Mouse (Mus musculus): Measurements from ENCODE around the gene Olfr573-ps1. TPM values are rescaled to one million over a fixed set of nuclear protein-coding genes. Genes with fewer than 3 reads are reported as not detected.

The Olfr573-ps1 gene
- not detected in 2 replicates for polyA plus RNA-seq (2015; fragmentation: Nextera tagmentation; extraction: Ambion mirVana)

- Histone ChIP-seq H3K4me1 (replicated peaks) (no peaks in the 10 kb centered on the region), H3K27ac (no peak within 1 kb of the TSS), H3K4me3 (replicated peaks) (no peak within 1 kb of the TSS), H3K9me3 (no peaks in the 10 kb centered on the region), H3K36me3 (no peaks in the 10 kb centered on the region), H3K9ac (no peak within 1 kb of the TSS), H3K27me3 (replicated peaks) (no peaks in the 10 kb centered on the region), H3K4me2 (replicated peaks) (no peak within 1 kb of the TSS)
- WGBS = 83% methylated on average over 2 of the region's 2 CpGs
- ATAC-seq = no peak
Observed at GRCm38 (mm10) chr7:102942475-102942874, at the start of gene Olfr573-ps1. Gene Olfr573-ps1, minus strand, starts transcription at chr7:102942575.

GRCm38 (mm10) chr7:102989224-102989623 lies 46.8 kb upstream of the Olfr573-ps1 start, which contains the start of gene Olfr578:
Gene Olfr578, minus strand, starts transcription at chr7:102989324.
- Histone ChIP-seq H3K9me3 (no peaks in the 10 kb centered on the region), H3K9ac (no peak within 1 kb of the TSS), H3K4me2 (replicated peaks) (no peak within 1 kb of the TSS), H3K4me1 (replicated peaks) (no peaks in the 10 kb centered on the region), H3K36me3 (no peaks in the 10 kb centered on the region), H3K4me3 (replicated peaks) (no peak within 1 kb of the TSS), H3K27me3 (replicated peaks) (no peaks in the 10 kb centered on the region), H3K27ac (no peak within 1 kb of the TSS)
- ATAC-seq = no peak
- 60% methylated on average over 3 of the region's 3 CpGs for WGBS

GRCm38 (mm10) chr7:102975843-102976242 lies 33.5 kb upstream of the Olfr573-ps1 start, which contains the start of gene Olfr577:
Gene Olfr577, minus strand, starts transcription at chr7:102975943.
- H3K9me3 ChIP-seq = no peaks in the 10 kb centered on the region
- no peaks in the 10 kb centered on the region for H3K4me1 ChIP-seq (replicated peaks)
- no peak within 1 kb of the TSS for H3K27ac ChIP-seq
- H3K4me2 ChIP-seq (replicated peaks) = no peak within 1 kb of the TSS
- no peak for ATAC-seq
- no peak within 1 kb of the TSS for H3K4me3 ChIP-seq (replicated peaks)
- 75% methylated on average over 2 of the region's 2 CpGs for WGBS
- no peaks in the 10 kb centered on the region for H3K36me3 ChIP-seq
- no peaks in the 10 kb centered on the region for H3K27me3 ChIP-seq (replicated peaks)
- no peak within 1 kb of the TSS for H3K9ac ChIP-seq

- 47% methylated on average over 1 of the region's 1 CpGs for WGBS
- ATAC-seq = no peak
- H3K27me3 ChIP-seq (replicated peaks) = no peaks in the 10 kb centered on the region
Observed at GRCm38 (mm10) chr7:102974399-102974798, 32.0 kb upstream of the Olfr573-ps1 start.

GRCm38 (mm10) chr7:102962360-102962759 lies 20.0 kb upstream of the Olfr573-ps1 start, which contains the start of gene Olfr576:
Gene Olfr576, plus strand, starts transcription at chr7:102962660.
- Histone ChIP-seq H3K4me3 (replicated peaks) (no peak within 1 kb of the TSS), H3K4me1 (replicated peaks) (no peaks in the 10 kb centered on the region), H3K9me3 (no peaks in the 10 kb centered on the region), H3K36me3 (no peaks in the 10 kb centered on the region), H3K27ac (no peak within 1 kb of the TSS), H3K4me2 (replicated peaks) (no peak within 1 kb of the TSS), H3K27me3 (replicated peaks) (no peaks in the 10 kb centered on the region), H3K9ac (no peak within 1 kb of the TSS)
- 21% methylated on average over 2 of the region's 2 CpGs for WGBS
- no peak for ATAC-seq

More at GRCm38 (mm10) chr7:102974399-102974798, 32.0 kb upstream of the Olfr573-ps1 start:
- H3K27ac ChIP-seq = no peak overlapping the region
- H3K36me3 ChIP-seq = no peaks in the 10 kb centered on the region
- no peaks in the 10 kb centered on the region for H3K9me3 ChIP-seq
- H3K4me1 ChIP-seq (replicated peaks) = no peaks in the 10 kb centered on the region
- no peak overlapping the region for H3K4me3 ChIP-seq (replicated peaks)
- no peak overlapping the region for H3K4me2 ChIP-seq (replicated peaks)
- H3K9ac ChIP-seq = no peak overlapping the region

GRCm38 (mm10) chr7:102958593-102958992 lies 16.2 kb upstream of the Olfr573-ps1 start, which contains the start of gene Olfr575:
Gene Olfr575, minus strand, starts transcription at chr7:102958775.
- Histone ChIP-seq H3K36me3 (no peaks in the 10 kb centered on the region), H3K9me3 (no peaks in the 10 kb centered on the region), H3K27me3 (replicated peaks) (no peaks in the 10 kb centered on the region), H3K4me2 (replicated peaks) (no peak within 1 kb of the TSS), H3K4me3 (replicated peaks) (no peak within 1 kb of the TSS), H3K9ac (no peak within 1 kb of the TSS), H3K4me1 (replicated peaks) (no peaks in the 10 kb centered on the region), H3K27ac (no peak within 1 kb of the TSS)
- ATAC-seq = no peak
- WGBS = 46% methylated on average over 1 of the region's 1 CpGs

- Histone ChIP-seq H3K27me3 (replicated peaks) (no peaks in the 10 kb centered on the region), H3K4me1 (replicated peaks) (no peaks in the 10 kb centered on the region), H3K9me3 (no peaks in the 10 kb centered on the region), H3K27ac (no peak overlapping the region), H3K9ac (no peak overlapping the region), H3K4me2 (replicated peaks) (no peak overlapping the region), H3K4me3 (replicated peaks) (no peak overlapping the region), H3K36me3 (no peaks in the 10 kb centered on the region)
- 61% methylated on average over 3 of the region's 3 CpGs for WGBS
- ATAC-seq = no peak
Observed at GRCm38 (mm10) chr7:102958137-102958536, 15.8 kb upstream of the Olfr573-ps1 start.

- no peak for ATAC-seq
- Histone ChIP-seq H3K9me3 (no peaks in the 10 kb centered on the region), H3K9ac (no peak overlapping the region), H3K27me3 (replicated peaks) (no peaks in the 10 kb centered on the region), H3K27ac (no peak overlapping the region), H3K36me3 (no peaks in the 10 kb centered on the region), H3K4me3 (replicated peaks) (no peak overlapping the region), H3K4me2 (replicated peaks) (no peak overlapping the region), H3K4me1 (replicated peaks) (no peaks in the 10 kb centered on the region)
- WGBS = 56% methylated on average over 1 of the region's 1 CpGs
Observed at GRCm38 (mm10) chr7:102950732-102951131, 8.4 kb upstream of the Olfr573-ps1 start.

GRCm38 (mm10) chr7:102948167-102948566 lies 5.8 kb upstream of the Olfr573-ps1 start, which contains the start of gene Olfr574:
Gene Olfr574, plus strand, starts transcription at chr7:102948467.
- H3K9me3 ChIP-seq = no peaks in the 10 kb centered on the region
- no peak for ATAC-seq
- no peak within 1 kb of the TSS for H3K9ac ChIP-seq
- no peak within 1 kb of the TSS for H3K4me3 ChIP-seq (replicated peaks)
- no peaks in the 10 kb centered on the region for H3K36me3 ChIP-seq
- no peaks in the 10 kb centered on the region for H3K27me3 ChIP-seq (replicated peaks)
- 82% methylated on average over 1 of the region's 1 CpGs for WGBS
- no peak within 1 kb of the TSS for H3K4me2 ChIP-seq (replicated peaks)
- H3K27ac ChIP-seq = no peak within 1 kb of the TSS
- no peaks in the 10 kb centered on the region for H3K4me1 ChIP-seq (replicated peaks)

- Histone ChIP-seq H3K9ac (no peak overlapping the region), H3K4me2 (replicated peaks) (no peak overlapping the region), H3K27me3 (replicated peaks) (no peaks in the 10 kb centered on the region), H3K9me3 (no peaks in the 10 kb centered on the region), H3K4me1 (replicated peaks) (no peaks in the 10 kb centered on the region), H3K36me3 (no peaks in the 10 kb centered on the region), H3K4me3 (replicated peaks) (no peak overlapping the region), H3K27ac (no peak overlapping the region)
- WGBS = 84% methylated on average over 1 of the region's 1 CpGs
- no peak for ATAC-seq
Observed at GRCm38 (mm10) chr7:102943417-102943816, 1.0 kb upstream of the Olfr573-ps1 start.

- 72% methylated on average over 3 of the region's 3 CpGs for WGBS
- H3K27ac ChIP-seq = no peak overlapping the region
- H3K4me1 ChIP-seq (replicated peaks) = no peaks in the 10 kb centered on the region
- no peak overlapping the region for H3K4me3 ChIP-seq (replicated peaks)
- no peaks in the 10 kb centered on the region for H3K27me3 ChIP-seq (replicated peaks)
- H3K36me3 ChIP-seq = no peaks in the 10 kb centered on the region
- H3K9me3 ChIP-seq = no peaks in the 10 kb centered on the region
- ATAC-seq = no peak
- no peak overlapping the region for H3K9ac ChIP-seq
- no peak overlapping the region for H3K4me2 ChIP-seq (replicated peaks)
Observed at GRCm38 (mm10) chr7:102927105-102927504, 15.3 kb downstream of the Olfr573-ps1 start.

GRCm38 (mm10) chr7:102924109-102924508 lies 18.3 kb downstream of the Olfr573-ps1 start, which contains the start of gene Olfr572:
Gene Olfr572, plus strand, starts transcription at chr7:102924409.
- Histone ChIP-seq H3K36me3 (no peaks in the 10 kb centered on the region), H3K4me3 (replicated peaks) (no peak within 1 kb of the TSS), H3K4me1 (replicated peaks) (no peaks in the 10 kb centered on the region), H3K4me2 (replicated peaks) (no peak within 1 kb of the TSS), H3K9ac (no peak within 1 kb of the TSS), H3K27ac (no peak within 1 kb of the TSS), H3K27me3 (replicated peaks) (no peaks in the 10 kb centered on the region), H3K9me3 (no peaks in the 10 kb centered on the region)
- WGBS = 52% methylated on average over 1 of the region's 1 CpGs
- ATAC-seq = no peak

GRCm38 (mm10) chr7:102919632-102920031 lies 22.7 kb downstream of the Olfr573-ps1 start:
- Histone ChIP-seq H3K4me2 (replicated peaks) (no peak overlapping the region), H3K27me3 (replicated peaks) (no peaks in the 10 kb centered on the region), H3K9ac (no peak overlapping the region), H3K36me3 (no peaks in the 10 kb centered on the region), H3K9me3 (no peaks in the 10 kb centered on the region), H3K4me3 (replicated peaks) (no peak overlapping the region), H3K27ac (no peak overlapping the region), H3K4me1 (replicated peaks) (no peaks in the 10 kb centered on the region)
- ATAC-seq = peak; percentile 70
- WGBS = 3% methylated on average over 1 of the region's 1 CpGs
